Mouse (Mus musculus): ENCODE data around the gene Poc1b.

- TF ChIP-seq CTCF (IDR thresholded peaks at IDR 0.05; ENCODE audit: low read depth, low read length) (no peak), POLR2A (IDR thresholded peaks at IDR 0.05; ENCODE audit: borderline replicate concordance, low read depth, low read length) (no peak)
Measured at GRCm38 (mm10) chr10:99226782-99227181, 119.9 kb downstream of the Poc1b start.
